In the genomic region with DNA sequence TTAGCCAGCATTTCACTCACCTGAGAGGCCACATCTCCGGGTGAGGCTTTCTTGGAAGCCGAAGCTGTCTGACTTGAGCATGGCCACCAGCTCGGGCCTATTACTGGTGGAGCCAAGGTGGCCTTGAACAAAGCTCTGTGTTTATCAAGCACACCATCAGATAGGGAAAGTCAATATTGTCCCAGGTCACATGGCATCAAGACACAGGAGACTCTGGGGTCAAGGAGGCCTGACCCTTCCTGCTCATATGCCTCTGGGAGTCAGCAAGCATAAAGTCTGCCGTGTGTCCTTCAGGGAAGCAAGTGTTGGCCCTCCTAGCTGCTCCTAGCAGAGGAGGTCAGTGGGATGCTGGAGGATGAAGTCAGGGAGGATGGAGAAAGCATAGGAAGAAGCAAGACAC, we compare ENCODE assay signal across 11 mouse cellular contexts. TPM values are rescaled to one million over a fixed set of nuclear protein-coding genes. Genes with fewer than 3 reads are reported as not detected.
DNase-seq lines count a peak whose midpoint lies in the region; ATAC-seq lines count a peak whose summit lies in the region.
"Had no signal": no experiment of that assay in that cellular context is flagged by ENCODE, and none has a peak within 500 bp of the region (broad histone marks: within the 10 kb centered on the region; RNA-seq: fewer than 3 reads in every experiment).

A gene (minus strand): TSS at position 114 of the 400 bp plus-strand sequence.

- peak within 1 kb of the TSS; percentile 93; the same call in 1 of the 2 replicates for H3K27ac ChIP-seq in kidney, embryonic 15.5 days
- peak within 1 kb of the TSS; percentile 89 for H3K27ac ChIP-seq in embryonic facial prominence, embryonic 15.5 days (replicated peaks)
- H3K27ac ChIP-seq in hindbrain, embryonic 13.5 days, result peak within 1 kb of the TSS; percentile 87
- peak within 1 kb of the TSS; percentile 84 for H3K27ac ChIP-seq in midbrain, embryonic 15.5 days

- DNase-seq in kidney, postnatal 4 days, result no peak
- DNase-seq in right cerebral cortex, postnatal 10 days (ENCODE audit: low spot score in 2 of 2), result no peak
- DNase-seq in spleen, postnatal 4 days (ENCODE audit: low spot score in 2 of 2), result no peak
- no peak for DNase-seq in cerebellum, postnatal 25 days
- DNase-seq: cerebellum, postnatal 10 days; kidney, postnatal 14 days had no signal

- no peaks in the 10 kb centered on the region for H3K9me3 ChIP-seq in kidney, embryonic 15.5 days (replicated peaks)
- H3K9me3 ChIP-seq in embryonic facial prominence, embryonic 15.5 days (replicated peaks), result no peaks in the 10 kb centered on the region
- no peaks in the 10 kb centered on the region for H3K9me3 ChIP-seq in hindbrain, embryonic 13.5 days
- no peaks in the 10 kb centered on the region for H3K9me3 ChIP-seq in midbrain, embryonic 15.5 days
- H3K9me3 ChIP-seq: liver, embryonic 15.5 days had no signal

- H3K9ac ChIP-seq in kidney, embryonic 15.5 days, result 0 out of 2 replicates have a peak within 1 kb of the TSS, but pooled peaks have one; percentile 53
- H3K9ac ChIP-seq in embryonic facial prominence, embryonic 15.5 days, result no peak within 1 kb of the TSS
- no peak within 1 kb of the TSS for H3K9ac ChIP-seq in hindbrain, embryonic 13.5 days
- no peak within 1 kb of the TSS for H3K9ac ChIP-seq in midbrain, embryonic 15.5 days

- no peaks in the 10 kb centered on the region for H3K27me3 ChIP-seq in kidney, embryonic 15.5 days
- H3K27me3 ChIP-seq in embryonic facial prominence, embryonic 15.5 days, result no peaks in the 10 kb centered on the region
- peaks cover 2% of the 10 kb centered on the region; the same call in 1 of the 2 replicates for H3K27me3 ChIP-seq in hindbrain, embryonic 13.5 days
- no peaks in the 10 kb centered on the region for H3K27me3 ChIP-seq in midbrain, embryonic 15.5 days (replicated peaks)

- H3K4me2 ChIP-seq in kidney, embryonic 15.5 days, result no peak within 1 kb of the TSS
- no peak within 1 kb of the TSS for H3K4me2 ChIP-seq in embryonic facial prominence, embryonic 15.5 days (replicated peaks)
- no peak within 1 kb of the TSS for H3K4me2 ChIP-seq in hindbrain, embryonic 13.5 days
- H3K4me2 ChIP-seq in midbrain, embryonic 15.5 days, result no peak within 1 kb of the TSS

- H3K4me1 ChIP-seq in kidney, embryonic 15.5 days, result peaks cover 38% of the 10 kb centered on the region
- H3K4me1 ChIP-seq in embryonic facial prominence, embryonic 15.5 days, result peaks cover 30% of the 10 kb centered on the region
- H3K4me1 ChIP-seq in hindbrain, embryonic 13.5 days (replicated peaks), result peaks cover 33% of the 10 kb centered on the region
- peaks cover 30% of the 10 kb centered on the region for H3K4me1 ChIP-seq in midbrain, embryonic 15.5 days

- H3K4me3 ChIP-seq in kidney, embryonic 15.5 days (replicated peaks), result no peak within 1 kb of the TSS
- no peak within 1 kb of the TSS for H3K4me3 ChIP-seq in embryonic facial prominence, embryonic 15.5 days (replicated peaks)
- H3K4me3 ChIP-seq in hindbrain, embryonic 13.5 days, result no peak within 1 kb of the TSS
- H3K4me3 ChIP-seq in midbrain, embryonic 15.5 days, result no peak within 1 kb of the TSS
- H3K4me3 ChIP-seq: liver, embryonic 15.5 days had no signal

- no peaks in the 10 kb centered on the region for H3K36me3 ChIP-seq in kidney, embryonic 15.5 days
- H3K36me3 ChIP-seq in embryonic facial prominence, embryonic 15.5 days, result no peaks in the 10 kb centered on the region
- H3K36me3 ChIP-seq in hindbrain, embryonic 13.5 days, result no peaks in the 10 kb centered on the region
- H3K36me3 ChIP-seq in midbrain, embryonic 15.5 days (replicated peaks), result no peaks in the 10 kb centered on the region
- H3K36me3 ChIP-seq: liver, embryonic 15.5 days had no signal

- no peak for ATAC-seq in kidney, embryonic 15.5 days (replicated peaks; ENCODE audit: low FRiP score)
- no peak for ATAC-seq in embryonic facial prominence, embryonic 15.5 days (ENCODE audit: insufficient number of reproducible peaks, low FRiP score, low TSS enrichment, low read depth)
- ATAC-seq in hindbrain, embryonic 13.5 days (ENCODE audit: low FRiP score), result no peak
- ATAC-seq in midbrain, embryonic 15.5 days (replicated peaks), result no peak

- 75% methylated on average over 4 of the region's 4 CpGs for WGBS in kidney, embryonic 15.5 days
- 74% methylated on average over 4 of the region's 4 CpGs for WGBS in embryonic facial prominence, embryonic 15.5 days
- 86% methylated on average over 4 of the region's 4 CpGs for WGBS in hindbrain, embryonic 13.5 days
- WGBS in midbrain, embryonic 15.5 days, result 88% methylated on average over 4 of the region's 4 CpGs

RNA-seq across cellular contexts. Expression of the gene that starts here (rescaled TPM):
- polyA plus RNA-seq in kidney, embryonic 15.5 days (2015; fragmentation: Nextera tagmentation; extraction: Ambion mirVana), result 0.56 TPM in 1 of 2 replicates, not detected in the other
- polyA plus RNA-seq in embryonic facial prominence, embryonic 15.5 days (2015; fragmentation: Nextera tagmentation; extraction: Ambion mirVana), result 0.19 TPM in 1 of 2 replicates, not detected in the other
- 0.38 TPM in 1 of 2 replicates, not detected in the other for polyA plus RNA-seq in hindbrain, embryonic 13.5 days (2015; fragmentation: Nextera tagmentation; extraction: Ambion mirVana)
- polyA plus RNA-seq in midbrain, embryonic 15.5 days (2015; fragmentation: Nextera tagmentation; extraction: Ambion mirVana), result not detected in 2 replicates
